Mouse (Mus musculus): Measurements from ENCODE around the gene Pnck. TPM values are rescaled to one million over a fixed set of nuclear protein-coding genes. Genes with fewer than 3 reads are reported as not detected.

The Pnck gene
- polyA plus RNA-seq, 1 experiment = 126 TPM

GRCm38 (mm10) chrX:73645121-73645520, 14.8 kb downstream of the Pnck start:
- DNase-seq (ENCODE audit: extremely low spot score in 1 of 2, low spot score in 1 of 2) = no peak

DNA sequence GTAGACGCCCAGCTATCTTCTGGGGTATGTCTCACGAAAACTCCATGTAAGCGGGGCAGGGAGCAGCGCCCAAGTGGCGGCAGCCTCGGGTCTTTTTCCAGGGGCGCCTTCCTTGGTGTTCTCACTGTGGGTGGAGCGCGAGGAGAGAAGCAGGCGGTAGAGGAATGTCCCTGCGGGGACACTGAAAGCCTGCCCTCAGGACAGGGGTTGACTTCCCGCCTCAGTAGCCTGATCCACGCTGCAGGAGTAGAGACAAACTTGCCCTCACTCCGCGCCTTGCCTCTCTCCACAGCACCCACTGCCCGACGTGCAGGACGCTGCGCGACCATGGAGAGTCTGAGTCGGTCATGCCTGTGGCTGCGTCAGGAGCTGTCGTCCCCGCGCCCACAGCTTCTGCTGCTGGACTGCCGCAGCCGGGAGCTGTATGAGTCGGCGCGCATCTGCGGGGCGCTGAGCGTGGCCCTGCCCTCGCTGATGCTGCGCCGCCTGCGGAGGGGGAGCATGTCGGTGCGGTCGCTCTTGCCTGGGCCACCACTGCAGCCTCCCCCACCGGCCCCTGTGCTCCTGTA, 19.9 kb downstream of the Pnck start:
- DNase-seq (ENCODE audit: extremely low spot score in 1 of 2, low spot score in 1 of 2) = peak in 1 of 2 experiments; percentile 21

- no peak for DNase-seq (ENCODE audit: extremely low spot score in 1 of 2, low spot score in 1 of 2)
These were observed 20.7 kb downstream of the Pnck start, which contains the start of gene Dusp9 for GRCm38 (mm10) chrX:73639255-73639675. Dusp9 (plus strand) TSS chrX:73639419.

- no peak for DNase-seq (ENCODE audit: extremely low spot score in 1 of 2, low spot score in 1 of 2)
These were observed 22.5 kb downstream of the Pnck start for GRCm38 (mm10) chrX:73637415-73637814.

DNA sequence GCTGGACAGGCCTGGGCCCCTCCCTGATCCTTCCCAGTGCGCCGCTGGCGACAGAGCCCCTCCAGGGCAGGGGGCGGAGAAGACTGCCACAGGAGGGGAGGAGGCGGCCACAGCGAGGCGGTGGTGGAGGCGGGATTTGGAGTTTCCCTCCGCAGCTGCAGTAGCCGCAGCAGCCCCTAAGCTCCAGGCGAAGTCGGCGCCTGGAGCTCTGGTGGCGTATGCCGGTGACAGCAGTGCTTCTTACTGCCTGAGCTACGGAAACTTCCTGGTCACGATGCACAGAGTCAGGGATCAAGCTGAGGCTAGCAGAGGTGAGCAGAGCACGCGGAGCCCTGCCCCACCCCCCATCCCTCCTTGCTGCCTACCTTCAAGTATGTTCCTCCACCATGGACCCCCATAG, 24.5 kb downstream of the Pnck start:
- DNase-seq (ENCODE audit: extremely low spot score in 1 of 2, low spot score in 1 of 2) = no peak

DNA sequence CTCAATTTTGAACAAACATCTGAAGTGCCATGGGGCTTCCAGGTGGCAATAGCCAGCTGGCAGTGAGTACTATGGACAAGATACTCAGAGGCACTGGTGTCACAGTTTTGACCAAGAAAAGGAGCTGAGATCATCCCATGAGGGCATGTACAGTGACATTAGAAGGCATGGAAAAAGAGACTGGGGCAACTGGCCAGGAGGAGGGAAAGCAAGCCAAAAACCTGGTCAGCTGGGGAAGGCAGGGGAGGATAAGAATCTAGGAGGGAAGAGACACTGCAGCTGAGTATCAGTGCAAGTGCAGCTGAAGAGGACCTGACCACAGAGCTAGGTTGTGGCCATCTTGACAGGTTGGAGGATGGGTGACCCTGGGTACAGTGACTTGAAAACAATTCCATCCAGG, 32.9 kb downstream of the Pnck start:
- DNase-seq (ENCODE audit: extremely low spot score in 1 of 2, low spot score in 1 of 2) = no peak

DNA sequence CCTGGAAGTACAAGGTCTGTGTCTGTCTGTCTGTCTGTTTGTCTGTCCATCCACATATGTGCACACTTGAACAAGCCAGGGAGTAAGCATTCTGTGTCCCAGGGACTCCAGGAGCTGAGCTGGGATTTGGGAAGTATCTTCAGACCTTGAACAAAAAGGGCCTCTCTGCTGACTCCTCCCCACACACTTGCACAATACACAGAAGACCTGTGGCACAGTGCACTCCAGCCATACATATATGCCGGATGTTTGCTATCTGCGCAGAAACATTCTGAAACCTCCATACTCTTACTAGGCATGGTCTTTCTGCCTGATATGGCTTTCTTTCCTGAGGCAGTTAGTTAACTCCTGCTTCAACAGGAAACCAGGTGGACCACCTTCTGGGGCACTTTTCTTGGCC, 40.0 kb downstream of the Pnck start:
- no peak for DNase-seq (ENCODE audit: extremely low spot score in 1 of 2, low spot score in 1 of 2)

DNA sequence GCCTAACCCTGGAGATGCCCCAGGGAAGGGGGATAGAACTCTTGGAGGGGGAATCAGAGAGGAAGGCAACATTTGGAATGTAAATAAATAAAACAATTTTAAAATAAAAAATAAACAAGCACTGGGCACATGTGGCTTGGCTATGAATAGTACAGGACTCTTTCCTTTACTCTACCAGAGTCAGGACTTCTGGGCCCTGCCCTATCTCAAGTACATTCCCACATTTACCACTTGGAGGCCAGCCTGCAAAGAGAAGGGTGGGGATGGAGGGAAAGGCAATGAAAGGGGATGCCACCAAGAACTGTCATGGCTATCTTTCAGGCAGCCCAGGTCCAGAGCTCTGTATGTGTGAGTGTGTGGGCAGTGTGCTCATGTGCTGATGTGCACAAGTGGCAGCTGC, 40.5 kb downstream of the Pnck start:
- no peak for DNase-seq (ENCODE audit: extremely low spot score in 1 of 2, low spot score in 1 of 2)

DNA sequence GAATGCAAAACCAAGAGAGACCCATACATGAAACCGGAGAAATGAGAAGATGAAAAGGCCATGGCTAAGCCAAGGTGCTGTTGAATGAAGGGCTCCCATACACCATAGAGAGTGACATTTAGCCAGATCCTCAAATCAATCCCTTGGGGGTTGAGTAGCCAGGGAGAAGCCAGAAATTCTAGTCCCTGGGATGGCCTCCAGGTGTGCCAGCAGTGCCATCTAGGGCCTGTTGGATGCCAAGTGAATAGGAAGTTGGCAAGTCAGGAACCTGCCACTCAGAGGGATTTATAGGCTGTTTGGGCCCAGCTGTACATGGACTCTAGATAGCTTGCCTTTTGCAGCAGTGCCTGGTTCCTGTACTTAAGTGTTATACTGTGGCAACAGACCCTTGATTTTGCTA, 44.0 kb downstream of the Pnck start:
- DNase-seq (ENCODE audit: extremely low spot score in 1 of 2, low spot score in 1 of 2) = no peak

- DNase-seq (ENCODE audit: extremely low spot score in 1 of 2, low spot score in 1 of 2) = no peak
These were observed 46.3 kb downstream of the Pnck start for GRCm38 (mm10) chrX:73613665-73614064.

Other genes starting within 250 kb of the Pnck start
- 0.95 and 1.6 TPM in 2 replicates for gene Zfp92, start 249.0 kb downstream of the Pnck start, polyA plus RNA-seq (2012; rRNA removed)
- gene Trex2, start 224.8 kb downstream of the Pnck start, polyA plus RNA-seq (2012; rRNA removed) = not detected in 2 replicates
- 11.7 and 12.7 TPM in 2 replicates for gene Haus7, start 201.1 kb downstream of the Pnck start, polyA plus RNA-seq (2012; rRNA removed)
- 28.2 and 30.2 TPM in 2 replicates for gene Bgn, start 176.5 kb downstream of the Pnck start, polyA plus RNA-seq (2012; rRNA removed)
- gene Atp2b3, start 157.0 kb downstream of the Pnck start, polyA plus RNA-seq (2012; rRNA removed) = 29.2 and 35.8 TPM in 2 replicates
- gene Dusp9, start 20.7 kb downstream of the Pnck start, polyA plus RNA-seq (2012; rRNA removed) = 1.0 and 1.8 TPM in 2 replicates
- gene Slc6a8, start 13.0 kb upstream of the Pnck start, polyA plus RNA-seq (2012; rRNA removed) = 116 TPM in 2 replicates
- gene Bcap31, start 56.1 kb upstream of the Pnck start, polyA plus RNA-seq (2012; rRNA removed) = 77.3 and 81.6 TPM in 2 replicates
- 15.8 and 17.6 TPM in 2 replicates for gene Abcd1, start 56.5 kb upstream of the Pnck start, polyA plus RNA-seq (2012; rRNA removed)
- gene Plxnb3, start 97.0 kb upstream of the Pnck start, polyA plus RNA-seq (2012; rRNA removed) = 11.4 and 12.2 TPM in 2 replicates
- gene Srpk3, start 114.3 kb upstream of the Pnck start, polyA plus RNA-seq (2012; rRNA removed) = 19.1 and 20.2 TPM in 2 replicates
- 545 and 567 TPM in 2 replicates for gene Idh3g, start 126.8 kb upstream of the Pnck start, polyA plus RNA-seq (2012; rRNA removed)
- gene Ssr4, start 126.9 kb upstream of the Pnck start, polyA plus RNA-seq (2012; rRNA removed) = 142 and 161 TPM in 2 replicates
- 89.4 and 92.9 TPM in 2 replicates for gene Pdzd4, start 164.9 kb upstream of the Pnck start, polyA plus RNA-seq (2012; rRNA removed)
- not detected in 2 replicates for gene Avpr2, start 232.0 kb upstream of the Pnck start, polyA plus RNA-seq (2012; rRNA removed)
- 88.7 and 113 TPM in 2 replicates for gene L1cam, start 236.0 kb upstream of the Pnck start, polyA plus RNA-seq (2012; rRNA removed)

Data from frontal cortex, adult 2 months (tissue).